Mouse (Mus musculus): ENCODE data around the gene Kank4.

- TF ChIP-seq GATA1 (IDR thresholded peaks at IDR 0.05; ENCODE audit: low read length), result no peak
- no peak for TF ChIP-seq TAL1 (IDR thresholded peaks at IDR 0.05; ENCODE audit: low read length)
These were observed 11.9 kb downstream of the Kank4 start for GRCm38 (mm10) chr4:98805291-98806048.

All from erythroblast, embryonic 14.5 days (primary cell).